Mouse (Mus musculus) limb, embryonic 12.5 days (tissue): Measurements from ENCODE around the gene Stx17. TPM values are rescaled to one million over a fixed set of nuclear protein-coding genes. Genes with fewer than 3 reads are reported as not detected.

Source experiments
- ATAC-seq: fragments of 200-750 bp; cut with Nextera tagmentation; 2 replicates; pipeline ENCODE4 v1.8.0; 2017; ENCODE audit warnings: low read depth, moderate TSS enrichment; ENCODE audit not compliant: insufficient number of reproducible peaks, insufficient read depth, low FRiP score, low TSS enrichment
- H3K27ac ChIP-seq: fragments of 300-500 bp; sonication (generic); 2 replicates; pipeline ENCODE4 v1.5.1; 2016; ENCODE audit warnings: mild to moderate bottlenecking, moderate library complexity
- H3K27me3 ChIP-seq: fragments of 300-500 bp; sonication (generic); 2 replicates; pipeline ENCODE4 v1.6.1; 2016; ENCODE audit warnings: mild to moderate bottlenecking, moderate library complexity
- H3K36me3 ChIP-seq: fragments of 300-500 bp; sonication (generic); 2 replicates; pipeline ENCODE4 v1.6.1; 2016; ENCODE audit warnings: mild to moderate bottlenecking, moderate library complexity
- H3K4me1 ChIP-seq: fragments of 300-500 bp; sonication (generic); replicated peaks from 2 replicates; pipeline ENCODE4 v1.6.1; 2016
- H3K4me2 ChIP-seq: fragments of 300-500 bp; sonication (generic); 2 replicates; pipeline ENCODE4 v1.6.1; 2016; ENCODE audit warnings: mild to moderate bottlenecking, moderate library complexity
- H3K4me3 ChIP-seq: fragments of 300-500 bp; sonication (generic); replicated peaks from 2 replicates; pipeline ENCODE4 v1.5.1; 2016; ENCODE audit warnings: mild to moderate bottlenecking
- H3K9ac ChIP-seq: fragments of 300-500 bp; sonication (generic); replicated peaks from 2 replicates; pipeline ENCODE4 v1.6.1; 2016; ENCODE audit warnings: mild to moderate bottlenecking, moderate library complexity
- H3K9me3 ChIP-seq: fragments of 300-500 bp; sonication (generic); 2 replicates; pipeline ENCODE4 v1.6.1; 2016; ENCODE audit warnings: mild to moderate bottlenecking, moderate library complexity
- WGBS: fragments of 180-500 bp; shearing (Covaris S2); methylation state at CpG from one replicate; pipeline ENCODE4 v1.1.7; 2016; 5-methylcytosine and 5-hydroxymethylcytosine counted together
- polyA plus RNA-seq: library from polyadenylated mRNA; unstranded; fragments of >200 nt; fragmentation: Nextera tagmentation; extraction: Ambion mirVana; gene quantifications from 2 replicates; pipeline ENCODE4 v1.2.1, GENCODE M21; 2016

Gene Stx17
- polyA plus RNA-seq, 1 experiment from 2014 or later = 29.7 TPM

DNA sequence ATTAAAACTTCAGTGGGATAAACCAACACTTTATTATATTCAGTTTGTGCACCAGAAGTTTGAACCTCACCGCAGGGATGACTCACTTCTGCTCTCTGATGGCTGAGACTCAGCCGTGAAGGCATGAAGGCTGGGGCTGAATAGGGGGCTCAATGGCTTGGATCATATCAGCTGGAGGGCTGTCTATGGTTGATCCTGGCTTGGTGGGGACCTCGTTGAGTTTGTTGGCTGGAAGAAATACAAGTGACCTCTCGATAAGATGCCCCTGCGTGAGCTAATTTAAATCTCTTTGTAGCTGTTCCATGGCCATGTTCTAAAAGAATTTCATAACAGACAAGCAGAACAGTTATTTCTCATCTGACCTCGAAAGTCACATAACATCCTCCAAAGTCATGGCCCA, 17.6 kb upstream of the Stx17 start:
- WGBS = 86% methylated on average over 6 of the region's 6 CpGs
- no peak overlapping the region for H3K27ac ChIP-seq

GRCm38 (mm10) chr4:48108591-48108990, 16.1 kb upstream of the Stx17 start:
- ATAC-seq = no peak
- no peak overlapping the region for H3K4me2 ChIP-seq
- H3K4me1 ChIP-seq = no peaks in the 10 kb centered on the region
- no peaks in the 10 kb centered on the region for H3K9me3 ChIP-seq
- H3K36me3 ChIP-seq = no peaks in the 10 kb centered on the region
- 71% methylated on average over 2 of the region's 2 CpGs for WGBS
- no peak overlapping the region for H3K27ac ChIP-seq
- no peak overlapping the region for H3K9ac ChIP-seq
- H3K27me3 ChIP-seq = no peaks in the 10 kb centered on the region
- no peak overlapping the region for H3K4me3 ChIP-seq

More for the DNA sequence above, 17.6 kb upstream of the Stx17 start:
- H3K9ac ChIP-seq = no peak overlapping the region
- no peaks in the 10 kb centered on the region for H3K4me1 ChIP-seq
- no peak for ATAC-seq
- no peak overlapping the region for H3K4me3 ChIP-seq
- no peak overlapping the region for H3K4me2 ChIP-seq
- H3K9me3 ChIP-seq = no peaks in the 10 kb centered on the region
- H3K36me3 ChIP-seq = no peaks in the 10 kb centered on the region
- no peaks in the 10 kb centered on the region for H3K27me3 ChIP-seq

DNA sequence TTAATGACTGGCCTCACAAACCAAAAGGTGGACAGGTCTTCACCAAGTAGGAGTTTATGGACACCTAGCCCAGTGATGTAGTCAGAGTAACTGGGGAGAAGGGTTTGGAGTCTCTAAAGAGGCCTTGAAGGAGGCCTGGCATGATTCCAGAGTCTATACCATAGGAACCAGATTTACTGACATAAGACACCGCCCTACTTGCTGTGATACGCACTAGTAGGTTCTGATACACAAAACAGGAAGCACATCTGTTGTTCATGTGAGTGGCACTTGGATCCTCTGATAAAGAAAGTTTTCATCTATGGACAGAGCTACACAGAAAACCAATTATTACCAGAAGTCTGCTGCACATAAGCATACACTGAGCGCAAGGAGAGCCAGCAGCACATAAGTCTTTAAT, 14.4 kb upstream of the Stx17 start:
- no peaks in the 10 kb centered on the region for H3K9me3 ChIP-seq
- H3K9ac ChIP-seq = no peak overlapping the region
- H3K4me2 ChIP-seq = no peak overlapping the region
- no peaks in the 10 kb centered on the region for H3K36me3 ChIP-seq
- H3K27ac ChIP-seq = no peak overlapping the region
- WGBS = 88% methylated on average over 3 of the region's 3 CpGs
- no peaks in the 10 kb centered on the region for H3K4me1 ChIP-seq
- no peak for ATAC-seq
- H3K27me3 ChIP-seq = no peaks in the 10 kb centered on the region
- no peak overlapping the region for H3K4me3 ChIP-seq

DNA sequence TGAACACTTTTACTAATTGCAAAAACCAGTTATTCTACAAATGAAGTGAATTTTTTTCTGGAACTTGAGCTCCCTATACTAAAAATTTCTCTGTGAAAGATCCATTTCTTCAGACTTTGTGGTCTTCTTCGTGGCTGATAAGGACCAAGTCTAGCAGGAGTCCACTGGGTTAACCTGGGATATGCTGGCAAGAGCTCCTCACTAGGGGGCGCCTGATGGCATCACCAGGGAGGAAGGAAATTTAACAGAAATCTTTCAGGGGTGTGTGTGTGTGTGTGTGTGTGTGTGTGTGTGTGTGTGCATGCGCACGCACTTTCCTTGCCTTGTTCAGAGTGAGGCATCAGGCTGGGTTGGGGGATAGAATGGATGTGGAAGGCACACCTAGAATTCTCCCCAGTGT, 8.5 kb upstream of the Stx17 start:
- no peak for ATAC-seq
- H3K4me1 ChIP-seq = no peaks in the 10 kb centered on the region

GRCm38 (mm10) chr4:48124416-48124772, 321 bp upstream of the Stx17 start:
- Histone ChIP-seq H3K4me3 (peak overlapping the region; percentile 73), H3K4me2 (peak overlapping the region; percentile 77), H3K9me3 (no peaks in the 10 kb centered on the region), H3K9ac (peak overlapping the region; percentile 90; the same call in 1 of the 2 replicates), H3K27me3 (no peaks in the 10 kb centered on the region), H3K27ac (no peak overlapping the region), H3K4me1 (0 out of 2 replicates have a peak, but pooled peaks cover 2% of the 10 kb centered on the region), H3K36me3 (no peaks in the 10 kb centered on the region)
- WGBS = 8% methylated on average over 9 of the region's 9 CpGs
- ATAC-seq = peak; percentile 54; the same call in 1 of the 2 replicates

More for the DNA sequence above, 8.5 kb upstream of the Stx17 start:
- WGBS = 53% methylated on average over 4 of the region's 4 CpGs
- Histone ChIP-seq H3K4me3 (no peak overlapping the region), H3K9ac (no peak overlapping the region), H3K4me2 (no peak overlapping the region), H3K27me3 (no peaks in the 10 kb centered on the region), H3K27ac (no peak overlapping the region), H3K9me3 (no peaks in the 10 kb centered on the region), H3K36me3 (no peaks in the 10 kb centered on the region)

DNA sequence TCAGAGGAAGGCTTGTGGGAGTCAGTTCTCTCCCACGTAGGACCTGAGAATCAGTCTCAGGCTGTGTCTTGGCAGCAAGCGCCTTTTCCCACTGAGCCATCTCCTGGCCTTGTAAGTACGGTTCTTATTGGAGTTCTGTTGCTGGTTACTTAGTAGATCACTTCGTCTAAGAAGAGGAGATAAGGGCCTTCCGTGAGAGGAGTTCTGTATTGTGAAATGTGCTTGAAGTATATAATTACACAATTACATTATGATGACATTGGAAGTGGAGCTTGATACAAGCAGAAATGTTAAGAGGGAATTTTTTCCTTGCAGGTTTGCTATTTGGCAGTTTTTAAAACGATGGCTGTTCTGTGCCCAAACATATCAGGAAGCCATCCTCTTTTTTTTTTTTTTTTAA, 5.6 kb downstream of the Stx17 start:
- H3K27ac ChIP-seq = no peak overlapping the region
- H3K4me2 ChIP-seq = no peak overlapping the region
- H3K4me3 ChIP-seq = no peak overlapping the region
- WGBS = 92% methylated on average over 6 of the region's 6 CpGs
- no peaks in the 10 kb centered on the region for H3K9me3 ChIP-seq
- no peak for ATAC-seq
- H3K9ac ChIP-seq = no peak overlapping the region
- no peaks in the 10 kb centered on the region for H3K4me1 ChIP-seq
- peaks cover 16% of the 10 kb centered on the region; the same call in 1 of the 2 replicates for H3K36me3 ChIP-seq
- no peaks in the 10 kb centered on the region for H3K27me3 ChIP-seq

DNA sequence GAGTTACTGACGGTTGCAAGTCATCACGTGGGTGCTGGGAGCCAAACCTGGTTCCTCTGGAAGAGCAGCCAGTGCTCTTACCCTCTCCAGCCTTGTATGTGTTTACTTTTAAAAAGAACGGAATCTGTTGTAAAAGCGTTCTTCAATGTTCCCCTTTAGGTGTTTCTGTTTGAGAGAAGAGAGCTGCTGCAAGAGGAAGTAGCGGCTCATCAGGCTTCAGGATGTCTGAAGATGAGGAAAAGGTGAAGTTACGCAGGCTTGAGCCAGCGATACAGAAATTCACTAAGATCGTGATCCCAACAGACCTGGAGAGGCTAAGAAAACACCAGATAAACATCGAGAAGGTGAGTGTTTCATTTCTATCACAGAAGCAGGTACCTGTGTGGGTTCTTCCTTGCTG, 6.9 kb downstream of the Stx17 start:
- no peak overlapping the region for H3K4me2 ChIP-seq
- H3K9ac ChIP-seq = no peak overlapping the region
- WGBS = 94% methylated on average over 9 of the region's 9 CpGs
- no peak for ATAC-seq
- peaks cover 18% of the 10 kb centered on the region; the same call in 1 of the 2 replicates for H3K36me3 ChIP-seq
- no peak overlapping the region for H3K4me3 ChIP-seq
- H3K4me1 ChIP-seq = no peaks in the 10 kb centered on the region
- no peak overlapping the region for H3K27ac ChIP-seq
- H3K9me3 ChIP-seq = no peaks in the 10 kb centered on the region
- no peaks in the 10 kb centered on the region for H3K27me3 ChIP-seq

- Histone ChIP-seq H3K36me3 (peaks cover 18% of the 10 kb centered on the region; the same call in 1 of the 2 replicates), H3K9me3 (no peaks in the 10 kb centered on the region), H3K4me3 (no peak overlapping the region), H3K4me1 (no peaks in the 10 kb centered on the region), H3K9ac (no peak overlapping the region), H3K4me2 (no peak overlapping the region), H3K27ac (no peak overlapping the region), H3K27me3 (no peaks in the 10 kb centered on the region)
- no peak for ATAC-seq
- WGBS = 80% methylated on average over 3 of the region's 3 CpGs
These were observed 8.0 kb downstream of the Stx17 start for GRCm38 (mm10) chr4:48132721-48133120.

GRCm38 (mm10) chr4:48149492-48149891, 24.8 kb downstream of the Stx17 start:
- no peaks in the 10 kb centered on the region for H3K27me3 ChIP-seq
- H3K36me3 ChIP-seq = no peaks in the 10 kb centered on the region
- H3K4me1 ChIP-seq = no peaks in the 10 kb centered on the region
- H3K9ac ChIP-seq = no peak overlapping the region
- no peaks in the 10 kb centered on the region for H3K9me3 ChIP-seq
- no peak overlapping the region for H3K4me2 ChIP-seq
- WGBS = 94% methylated on average over 2 of the region's 2 CpGs
- no peak overlapping the region for H3K27ac ChIP-seq
- no peak overlapping the region for H3K4me3 ChIP-seq
- ATAC-seq = no peak

- Histone ChIP-seq H3K36me3 (no peaks in the 10 kb centered on the region), H3K4me3 (no peak overlapping the region), H3K4me2 (no peak overlapping the region), H3K9me3 (no peaks in the 10 kb centered on the region), H3K27me3 (no peaks in the 10 kb centered on the region), H3K27ac (no peak overlapping the region), H3K9ac (no peak overlapping the region), H3K4me1 (no peaks in the 10 kb centered on the region)
- no peak for ATAC-seq
- 82% methylated on average over 5 of the region's 5 CpGs for WGBS
These were observed 28.5 kb downstream of the Stx17 start for GRCm38 (mm10) chr4:48153229-48153628.

- peaks cover 8% of the 10 kb centered on the region; the same call in 1 of the 2 replicates for H3K36me3 ChIP-seq
- no peaks in the 10 kb centered on the region for H3K4me1 ChIP-seq
- H3K4me3 ChIP-seq = no peak overlapping the region
- H3K9ac ChIP-seq = no peak overlapping the region
- no peaks in the 10 kb centered on the region for H3K27me3 ChIP-seq
- no peaks in the 10 kb centered on the region for H3K9me3 ChIP-seq
- H3K27ac ChIP-seq = no peak overlapping the region
- no peak overlapping the region for H3K4me2 ChIP-seq
- no peak for ATAC-seq
- 73% methylated on average over 1 of the region's 1 CpGs for whole genome bisulfite sequencing
These were observed 31.1 kb downstream of the Stx17 start for GRCm38 (mm10) chr4:48155864-48156263.

DNA sequence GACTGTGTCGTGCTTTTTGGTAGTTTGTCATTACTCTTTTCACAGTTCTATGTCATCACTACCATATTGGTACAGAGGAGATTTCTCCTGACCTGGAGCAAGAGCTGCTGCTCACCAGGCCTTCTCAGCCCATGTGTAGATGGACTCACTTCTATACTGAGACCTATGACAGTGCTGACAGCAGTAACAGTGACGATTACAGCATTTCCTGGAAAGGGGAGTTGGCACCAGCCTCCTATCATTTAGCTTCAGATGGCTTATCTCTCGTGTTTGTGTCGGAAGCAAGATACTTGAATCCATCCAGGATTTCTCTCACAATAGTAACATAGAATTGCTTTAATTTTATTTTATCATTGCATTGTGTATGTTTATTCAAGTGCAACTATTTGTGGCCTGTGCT, 35.7 kb downstream of the Stx17 start:
- ATAC-seq = no peak
- peaks cover 18% of the 10 kb centered on the region; the same call in 1 of the 2 replicates for H3K36me3 ChIP-seq
- H3K4me3 ChIP-seq = no peak overlapping the region
- no peaks in the 10 kb centered on the region for H3K4me1 ChIP-seq
- no peaks in the 10 kb centered on the region for H3K9me3 ChIP-seq
- no peak overlapping the region for H3K9ac ChIP-seq
- H3K4me2 ChIP-seq = no peak overlapping the region
- WGBS = 84% methylated on average over 4 of the region's 4 CpGs
- H3K27me3 ChIP-seq = no peaks in the 10 kb centered on the region
- H3K27ac ChIP-seq = no peak overlapping the region
